Mouse (Mus musculus) small intestine, adult 2 months (tissue): ENCODE data around the gene Hist2h2aa1. TPM values are rescaled to one million over a fixed set of nuclear protein-coding genes. Genes with fewer than 3 reads are reported as not detected.
A peak's percentile ranks its signal among the peaks of the same experiment; 100 is the strongest.
"Not testable (repeated sequence)": the region's sequence is repeated elsewhere in the genome, so short reads cannot be mapped to it uniquely, and the experiment has no call there.

Experiments used
- H3K27ac ChIP-seq: fragments of 200-500 bp; 2 replicates; pipeline ENCODE4 v1.5.1; 2012; ENCODE audit warnings: low read depth, low read length, control low read depth, inconsistent platforms; ENCODE audit not compliant: insufficient read depth
- H3K27me3 ChIP-seq: fragments of 200-500 bp; 2 replicates; pipeline ENCODE4 v1.6.1; 2012; ENCODE audit warnings: mild to moderate bottlenecking, moderate library complexity, low read length, inconsistent platforms; ENCODE audit not compliant: control insufficient read depth, insufficient read depth
- H3K36me3 ChIP-seq: fragments of 200-500 bp; 2 replicates; pipeline ENCODE4 v1.6.1; 2012; ENCODE audit warnings: mild to moderate bottlenecking, low read length, control low read depth, inconsistent platforms; ENCODE audit not compliant: control insufficient read depth, insufficient read depth
- H3K4me1 ChIP-seq: fragments of 200-500 bp; 2 replicates; pipeline ENCODE4 v1.6.1; 2012; ENCODE audit warnings: low read length, inconsistent platforms, mixed read lengths; ENCODE audit not compliant: control insufficient read depth, insufficient read depth, insufficient read length
- H3K4me3 ChIP-seq: fragments of 200-500 bp; 2 replicates; pipeline ENCODE4 v1.5.1; 2012; ENCODE audit warnings: low read depth, mild to moderate bottlenecking, control low read depth, inconsistent platforms, low read length, moderate library complexity
- CTCF ChIP-seq: fragments of 200-500 bp; IDR thresholded peaks from 2 replicates; pipeline ENCODE4 v1.5.1; 2012; ENCODE audit warnings: low read depth, mild to moderate bottlenecking, control low read depth, inconsistent platforms, low read length, moderate library complexity, mixed read lengths; ENCODE audit not compliant: insufficient replicate concordance, insufficient read length; ENCODE audit errors: extremely low read depth
- POLR2A ChIP-seq: fragments of 200-500 bp; IDR thresholded peaks from 2 replicates; pipeline ENCODE4 v1.6.1; 2012; ENCODE audit warnings: low read depth, mild to moderate bottlenecking, control low read depth, inconsistent platforms, low read length, moderate library complexity
- WGBS: fragments of 180-500 bp; shearing (Covaris S2); methylation state at CpG from one replicate; pipeline ENCODE4 v1.1.7; 2018; 5-methylcytosine and 5-hydroxymethylcytosine counted together
- polyA plus RNA-seq: library from polyadenylated mRNA; depleted of rRNA; stranded (reverse); fragments of >200 nt; gene quantifications from 2 replicates; pipeline ENCODE4 v1.2.3, GENCODE M21; 2012; rRNA removed

Hist2h2aa1 gene
- polyA plus RNA-seq: 485 and 622 TPM in 2 replicates

- Histone ChIP-seq H3K4me3 (peak within 1 kb of the TSS; percentile 76), H3K27ac (peak within 1 kb of the TSS; percentile 100)
- not testable (repeated sequence) for H3K27me3 ChIP-seq, H3K4me1 ChIP-seq, H3K36me3 ChIP-seq
- under 1% methylated on average over 40 of the region's 88 CpGs for WGBS
- peak; percentile 49; the same call in 1 of the 2 replicates for TF ChIP-seq POLR2A
These were observed at the start of gene Hist2h2aa1 for GRCm38 (mm10) chr3:96245003-96245886. Hist2h2aa1 (plus strand) TSS chr3:96245497.

GRCm38 (mm10) chr3:96195616-96196313 lies 49.5 kb upstream of the Hist2h2aa1 start:
- 91% methylated on average over 11 of the region's 11 CpGs for WGBS
- Histone ChIP-seq H3K27me3 (no peaks in the 10 kb centered on the region), H3K27ac (no peak overlapping the region), H3K4me3 (no peak overlapping the region), H3K4me1 (peaks cover 3% of the 10 kb centered on the region; the same call in 1 of the 2 replicates), H3K36me3 (no peaks in the 10 kb centered on the region)
- TF ChIP-seq POLR2A: no peak
- TF ChIP-seq CTCF: no peak

- TF ChIP-seq CTCF: no peak
- no peak for TF ChIP-seq POLR2A
- Histone ChIP-seq H3K36me3 (no peaks in the 10 kb centered on the region), H3K4me1 (peaks cover 3% of the 10 kb centered on the region; the same call in 1 of the 2 replicates), H3K4me3 (peak overlapping the region; percentile 78), H3K27me3 (no peaks in the 10 kb centered on the region), H3K27ac (peak overlapping the region; percentile 89)
- 15% methylated on average over 27 of the region's 27 CpGs for WGBS
These were observed 48.7 kb upstream of the Hist2h2aa1 start for GRCm38 (mm10) chr3:96196437-96197128.

- Histone ChIP-seq H3K27me3 (no peaks in the 10 kb centered on the region), H3K36me3 (no peaks in the 10 kb centered on the region), H3K27ac (peak overlapping the region; percentile 89), H3K4me3 (peak overlapping the region; percentile 78), H3K4me1 (peaks cover 3% of the 10 kb centered on the region; the same call in 1 of the 2 replicates)
- TF ChIP-seq POLR2A (peak; percentile 83), CTCF (no peak)
- under 1% methylated on average over 50 of the region's 50 CpGs for WGBS
These were observed 48.1 kb upstream of the Hist2h2aa1 start for GRCm38 (mm10) chr3:96197129-96197749.

GRCm38 (mm10) chr3:96198181-96198580 lies 47.1 kb upstream of the Hist2h2aa1 start:
- Histone ChIP-seq H3K27ac (peak overlapping the region; percentile 21), H3K4me3 (peak overlapping the region; percentile 49), H3K27me3 (no peaks in the 10 kb centered on the region), H3K4me1 (peaks cover 3% of the 10 kb centered on the region; the same call in 1 of the 2 replicates), H3K36me3 (no peaks in the 10 kb centered on the region)
- TF ChIP-seq CTCF (no peak), POLR2A (no peak)
- under 1% methylated on average over 6 of the region's 6 CpGs for WGBS

GRCm38 (mm10) chr3:96198601-96199251 lies 46.6 kb upstream of the Hist2h2aa1 start:
- not testable (repeated sequence) for H3K27ac ChIP-seq, H3K36me3 ChIP-seq, H3K27me3 ChIP-seq, H3K4me3 ChIP-seq, H3K4me1 ChIP-seq
- WGBS: 22% methylated on average over 8 of the region's 8 CpGs
